Mouse (Mus musculus) forebrain, embryonic 14.5 days (tissue): ENCODE measurements around the gene Nxpe3. TPM values are rescaled to one million over a fixed set of nuclear protein-coding genes. Genes with fewer than 3 reads are reported as not detected.

Experiments
- ATAC-seq: fragments of 200-750 bp; cut with Nextera tagmentation; 2 replicates; pipeline ENCODE4 v1.8.0; 2017; ENCODE audit warnings: mild to moderate bottlenecking, moderate library complexity
- DNase-seq: peaks from one replicate; pipeline ENCODE4 v3.0.0-alpha.2; 2015; ENCODE audit warnings: low spot score
- H3K27ac ChIP-seq: fragments of 300-500 bp; sonication (generic); 2 replicates; pipeline ENCODE4 v1.5.1; 2014; ENCODE audit warnings: low read depth, mild to moderate bottlenecking, control low read depth, low read length, moderate library complexity
- H3K27me3 ChIP-seq: fragments of 300-500 bp; sonication (generic); replicated peaks from 2 replicates; pipeline ENCODE4 v1.6.1; 2014; ENCODE audit warnings: low read length, control low read depth, mixed read lengths; ENCODE audit not compliant: control insufficient read depth, insufficient read depth
- H3K36me3 ChIP-seq: fragments of 300-500 bp; sonication (generic); 2 replicates; pipeline ENCODE4 v1.6.1; 2014; ENCODE audit warnings: low read length, control low read depth; ENCODE audit not compliant: control insufficient read depth, insufficient read depth
- H3K4me1 ChIP-seq: fragments of 300-500 bp; sonication (generic); 2 replicates; pipeline ENCODE4 v1.6.1; 2014; ENCODE audit warnings: antibody characterized with exemption, low read length, control low read depth; ENCODE audit not compliant: control insufficient read depth, insufficient read depth
- H3K4me2 ChIP-seq: fragments of 300-500 bp; sonication (generic); 2 replicates; pipeline ENCODE4 v1.6.1; 2014; ENCODE audit warnings: mild to moderate bottlenecking, control low read depth, low read length
- H3K4me3 ChIP-seq: fragments of 300-500 bp; sonication (generic); 2 replicates; pipeline ENCODE4 v1.5.1; 2014; ENCODE audit warnings: low read depth, low read length, control low read depth
- H3K9ac ChIP-seq: fragments of 300-500 bp; sonication (generic); 2 replicates; pipeline ENCODE4 v1.6.1; 2014; ENCODE audit warnings: mild to moderate bottlenecking, low read length, control low read depth, moderate library complexity
- H3K9me3 ChIP-seq: fragments of 300-500 bp; sonication (generic); replicated peaks from 2 replicates; pipeline ENCODE4 v1.6.1; 2016; ENCODE audit warnings: low read length, control low read depth, mixed read lengths; ENCODE audit not compliant: control insufficient read depth
- WGBS: fragments of 180-500 bp; shearing (Covaris S2); extraction: QIAGEN DNeasy Blood & Tissue Kit; methylation state at CpG from one replicate; pipeline ENCODE4 v1.1.7; 2014; 5-methylcytosine and 5-hydroxymethylcytosine counted together
- polyA plus RNA-seq: library from polyadenylated mRNA; unstranded; fragments of >200 nt; fragmentation: Nextera tagmentation; extraction: Ambion mirVana; gene quantifications from 2 replicates; pipeline ENCODE4 v1.2.1, GENCODE M21; 2014

Gene Nxpe3
- polyA plus RNA-seq, 1 experiment from 2014 or later: 1.3 TPM

DNA sequence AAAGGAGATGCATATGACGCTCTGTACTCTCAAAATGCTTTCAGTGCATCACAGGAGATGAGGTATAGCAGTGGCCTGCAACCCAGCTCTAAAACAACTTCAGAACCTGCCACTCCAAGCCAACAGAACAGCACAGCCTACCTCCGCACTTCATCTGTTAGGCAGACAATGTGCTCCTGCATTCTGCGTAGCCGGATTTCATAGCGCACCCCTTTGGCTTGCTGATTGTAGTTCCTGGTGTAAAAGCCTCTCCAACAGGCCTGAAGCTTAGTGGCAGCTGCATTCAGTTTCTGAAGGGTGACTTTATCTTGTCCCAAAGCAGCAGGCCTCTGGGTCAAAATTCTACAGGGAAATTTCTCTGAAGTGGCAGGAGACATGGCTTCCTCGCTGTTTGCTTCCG, 19.6 kb upstream of the Nxpe3 start:
- Histone ChIP-seq H3K4me2 (no peak overlapping the region), H3K4me3 (no peak overlapping the region), H3K36me3 (peaks cover 60% of the 10 kb centered on the region), H3K4me1 (no peaks in the 10 kb centered on the region), H3K27ac (no peak overlapping the region), H3K9me3 (no peaks in the 10 kb centered on the region), H3K9ac (no peak overlapping the region), H3K27me3 (no peaks in the 10 kb centered on the region)
- 99% methylated on average over 7 of the region's 7 CpGs for WGBS
- ATAC-seq (no peak), DNase-seq (no peak)

GRCm38 (mm10) chr16:55910208-55910793, 15.2 kb upstream of the Nxpe3 start:
- Histone ChIP-seq H3K27me3 (no peaks in the 10 kb centered on the region), H3K4me1 (no peaks in the 10 kb centered on the region), H3K27ac (no peak overlapping the region), H3K4me2 (no peak overlapping the region), H3K9ac (no peak overlapping the region), H3K36me3 (peaks cover 52% of the 10 kb centered on the region), H3K4me3 (no peak overlapping the region), H3K9me3 (no peaks in the 10 kb centered on the region)
- DNase-seq: no peak
- no peak for ATAC-seq
- WGBS: 88% methylated on average over 10 of the region's 10 CpGs

GRCm38 (mm10) chr16:55906928-55907679, 12.0 kb upstream of the Nxpe3 start:
- peaks cover 54% of the 10 kb centered on the region for H3K36me3 ChIP-seq
- H3K9ac ChIP-seq: no peak overlapping the region

GRCm38 (mm10) chr16:55905370-55905769, 10.3 kb upstream of the Nxpe3 start:
- Histone ChIP-seq H3K9ac (no peak overlapping the region), H3K27ac (no peak overlapping the region), H3K4me1 (no peaks in the 10 kb centered on the region), H3K4me3 (no peak overlapping the region), H3K9me3 (no peaks in the 10 kb centered on the region), H3K4me2 (no peak overlapping the region), H3K27me3 (no peaks in the 10 kb centered on the region), H3K36me3 (peaks cover 41% of the 10 kb centered on the region)
- ATAC-seq: no peak
- no peak for DNase-seq
- 92% methylated on average over 25 of the region's 25 CpGs for WGBS

More at GRCm38 (mm10) chr16:55906928-55907679, 12.0 kb upstream of the Nxpe3 start:
- H3K9me3 ChIP-seq: no peaks in the 10 kb centered on the region
- WGBS: 93% methylated on average over 5 of the region's 5 CpGs
- no peak overlapping the region for H3K27ac ChIP-seq
- DNase-seq: no peak
- no peaks in the 10 kb centered on the region for H3K4me1 ChIP-seq
- ATAC-seq: no peak
- no peak overlapping the region for H3K4me3 ChIP-seq
- H3K4me2 ChIP-seq: no peak overlapping the region
- H3K27me3 ChIP-seq: no peaks in the 10 kb centered on the region

DNA sequence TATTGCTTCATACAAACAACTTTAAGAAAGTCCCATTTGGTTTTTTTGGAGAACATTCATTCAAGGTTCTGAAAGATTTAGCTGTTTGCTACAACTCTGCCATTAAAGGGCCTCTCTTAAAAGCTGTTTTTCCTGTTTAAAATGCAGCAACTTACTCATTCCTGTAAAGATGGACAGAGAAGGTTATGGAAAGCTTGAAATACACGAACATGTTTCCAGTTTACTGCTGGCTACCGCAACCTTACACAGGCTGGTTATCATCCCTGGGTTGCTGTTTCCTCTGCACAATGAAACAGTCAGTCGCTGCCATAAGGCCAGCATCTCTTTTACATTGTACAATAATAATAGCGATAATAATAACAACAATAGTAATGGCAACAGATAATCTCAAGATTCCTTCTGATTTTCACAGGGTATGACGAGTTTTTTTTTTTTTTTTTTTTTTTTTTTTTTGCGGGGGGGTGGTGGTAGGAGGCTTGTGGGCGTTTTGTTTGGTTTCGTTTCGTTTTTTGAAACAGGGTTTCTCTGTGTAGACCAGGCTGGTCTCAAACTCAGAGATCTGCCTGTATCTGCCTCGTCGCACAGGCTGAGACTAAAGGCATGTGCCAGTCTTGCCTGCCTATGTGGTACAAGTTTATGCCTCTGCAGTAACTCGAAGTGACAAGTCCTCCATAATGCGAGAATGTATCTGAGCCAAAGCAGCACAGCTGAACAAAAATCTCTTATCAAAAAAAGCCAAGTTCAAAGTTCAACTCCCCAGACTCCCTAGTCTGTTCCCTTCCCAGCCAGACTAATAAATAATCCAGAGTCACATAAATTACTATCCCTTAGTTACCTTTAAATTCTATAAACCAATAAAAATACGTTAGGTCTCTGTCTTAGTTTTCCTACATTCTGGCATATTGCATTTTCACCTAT, 7.0 kb upstream of the Nxpe3 start:
- DNase-seq (no peak), ATAC-seq (no peak)
- Histone ChIP-seq H3K4me3 (no peak overlapping the region), H3K27ac (no peak overlapping the region), H3K4me2 (no peak overlapping the region), H3K9me3 (no peaks in the 10 kb centered on the region), H3K27me3 (no peaks in the 10 kb centered on the region), H3K9ac (no peak overlapping the region), H3K36me3 (peaks cover 25% of the 10 kb centered on the region), H3K4me1 (no peaks in the 10 kb centered on the region)
- WGBS: 91% methylated on average over 14 of the region's 14 CpGs

GRCm38 (mm10) chr16:55898385-55899002, 3.4 kb upstream of the Nxpe3 start:
- Histone ChIP-seq H3K4me3 (no peak overlapping the region), H3K4me2 (no peak overlapping the region), H3K9me3 (no peaks in the 10 kb centered on the region), H3K27me3 (no peaks in the 10 kb centered on the region), H3K4me1 (0 out of 2 replicates have a peak, but pooled peaks cover 10% of the 10 kb centered on the region), H3K27ac (no peak overlapping the region), H3K36me3 (0 out of 2 replicates have a peak, but pooled peaks cover 3% of the 10 kb centered on the region), H3K9ac (no peak overlapping the region)
- WGBS: 78% methylated on average over 9 of the region's 9 CpGs
- DNase-seq (peak; percentile 20), ATAC-seq (no peak)

GRCm38 (mm10) chr16:55895651-55896095, 588 bp upstream of the Nxpe3 start:
- H3K27ac ChIP-seq: peak overlapping the region; percentile 76
- 4% methylated on average over 9 of the region's 9 CpGs for WGBS
- peak overlapping the region; percentile 83 for H3K4me2 ChIP-seq
- H3K4me3 ChIP-seq: peak overlapping the region; percentile 76
- H3K9me3 ChIP-seq: no peaks in the 10 kb centered on the region
- peak; percentile 19 for ATAC-seq
- H3K4me1 ChIP-seq: 0 out of 2 replicates have a peak, but pooled peaks cover 10% of the 10 kb centered on the region
- H3K36me3 ChIP-seq: no peaks in the 10 kb centered on the region
- peak overlapping the region; percentile 81 for H3K9ac ChIP-seq
- peak; percentile 67 for DNase-seq
- no peaks in the 10 kb centered on the region for H3K27me3 ChIP-seq

GRCm38 (mm10) chr16:55894536-55894892, 571 bp downstream of the Nxpe3 start:
- Histone ChIP-seq H3K36me3 (no peaks in the 10 kb centered on the region), H3K4me1 (0 out of 2 replicates have a peak, but pooled peaks cover 10% of the 10 kb centered on the region), H3K27me3 (no peaks in the 10 kb centered on the region), H3K27ac (peak overlapping the region; percentile 76; the same call in 1 of the 2 replicates), H3K9ac (peak overlapping the region; percentile 81), H3K9me3 (no peaks in the 10 kb centered on the region), H3K4me3 (peak overlapping the region; percentile 76), H3K4me2 (peak overlapping the region; percentile 83)
- no peak for DNase-seq
- 0% methylated on average over 4 of the region's 4 CpGs for WGBS
- no peak for ATAC-seq
